Mouse (Mus musculus) retina, postnatal 7 days (tissue): ENCODE data around the gene Ssmem1.

Experiments used
- DNase-seq: peaks from one replicate; pipeline ENCODE4 v3.0.0-alpha.2; 2012; ENCODE audit warnings: low read depth, low spot score

The Ssmem1 gene

GRCm38 (mm10) chr6:30526586-30527515 lies 17.2 kb downstream of the Ssmem1 start:
- DNase-seq, result no peak

- DNase-seq, result no peak
Measured at GRCm38 (mm10) chr6:30528800-30529199, 19.2 kb downstream of the Ssmem1 start.

GRCm38 (mm10) chr6:30535340-30535739 lies 25.7 kb downstream of the Ssmem1 start:
- no peak for DNase-seq

- no peak for DNase-seq
Measured at GRCm38 (mm10) chr6:30538240-30538639, 28.6 kb downstream of the Ssmem1 start.

GRCm38 (mm10) chr6:30538800-30539199 lies 29.2 kb downstream of the Ssmem1 start:
- DNase-seq, result no peak

GRCm38 (mm10) chr6:30541009-30541799 lies 31.6 kb downstream of the Ssmem1 start, which contains the start of gene Cpa2:
Cpa2 (plus strand) TSS chr6:30541582.
- no peak for DNase-seq

GRCm38 (mm10) chr6:30542277-30542676 lies 32.6 kb downstream of the Ssmem1 start:
- no peak for DNase-seq

- no peak for DNase-seq
Measured at GRCm38 (mm10) chr6:30543077-30543476, 33.4 kb downstream of the Ssmem1 start.

GRCm38 (mm10) chr6:30543851-30544250 lies 34.2 kb downstream of the Ssmem1 start:
- no peak for DNase-seq

- no peak for DNase-seq
Measured at GRCm38 (mm10) chr6:30545689-30546088, 36.0 kb downstream of the Ssmem1 start.

- DNase-seq, result no peak
Measured at GRCm38 (mm10) chr6:30546571-30547273, 37.1 kb downstream of the Ssmem1 start.

GRCm38 (mm10) chr6:30547274-30547645 lies 37.6 kb downstream of the Ssmem1 start:
- DNase-seq, result no peak

- no peak for DNase-seq
Measured at GRCm38 (mm10) chr6:30547656-30548306, 38.1 kb downstream of the Ssmem1 start.

- DNase-seq, result no peak
Measured at GRCm38 (mm10) chr6:30549231-30549761, 39.6 kb downstream of the Ssmem1 start.

- no peak for DNase-seq
Measured at GRCm38 (mm10) chr6:30550496-30551192, 41.0 kb downstream of the Ssmem1 start.

- DNase-seq, result no peak
Measured at GRCm38 (mm10) chr6:30551193-30551515, 41.5 kb downstream of the Ssmem1 start.

- peak; percentile 35 for DNase-seq
Measured at GRCm38 (mm10) chr6:30551644-30552580, 42.3 kb downstream of the Ssmem1 start.

GRCm38 (mm10) chr6:30552628-30553027 lies 43.0 kb downstream of the Ssmem1 start:
- no peak for DNase-seq

- DNase-seq, result no peak
Measured at GRCm38 (mm10) chr6:30553381-30554010, 43.8 kb downstream of the Ssmem1 start.
